Mouse (Mus musculus) stomach, postnatal 0 days (tissue): ENCODE results near the gene Rgs12. TPM values are rescaled to one million over a fixed set of nuclear protein-coding genes. Genes with fewer than 3 reads are reported as not detected.

ENCODE experiments used
- ATAC-seq: fragments of 200-750 bp; cut with Nextera tagmentation; 2 replicates; pipeline ENCODE4 v1.8.0; 2017; ENCODE audit not compliant: low FRiP score, low TSS enrichment
- DNase-seq: peaks from one replicate; pipeline ENCODE4 v3.0.0-alpha.2; 2016; ENCODE audit warnings: low spot score
- H3K27ac ChIP-seq: fragments of 300-500 bp; sonication (generic); replicated peaks from 2 replicates; pipeline ENCODE4 v1.5.1; 2014; ENCODE audit warnings: mild to moderate bottlenecking, control low read depth
- H3K27me3 ChIP-seq: fragments of 300-500 bp; sonication (generic); 2 replicates; pipeline ENCODE4 v1.6.1; 2014; ENCODE audit warnings: low read length; ENCODE audit not compliant: control insufficient read depth, insufficient read depth
- H3K36me3 ChIP-seq: fragments of 300-500 bp; sonication (generic); 2 replicates; pipeline ENCODE4 v1.6.1; 2014; ENCODE audit warnings: low read length, mixed read lengths; ENCODE audit not compliant: control insufficient read depth, insufficient read depth
- H3K4me1 ChIP-seq: fragments of 300-500 bp; sonication (generic); replicated peaks from 2 replicates; pipeline ENCODE4 v1.6.1; 2014; ENCODE audit warnings: antibody characterized with exemption; ENCODE audit not compliant: control insufficient read depth, insufficient read depth
- H3K4me2 ChIP-seq: fragments of 300-500 bp; sonication (generic); replicated peaks from 2 replicates; pipeline ENCODE4 v1.6.1; 2014; ENCODE audit warnings: low read depth, mild to moderate bottlenecking, control low read depth, moderate library complexity
- H3K4me3 ChIP-seq: fragments of 300-500 bp; sonication (generic); 2 replicates; pipeline ENCODE4 v1.5.1; 2014; ENCODE audit warnings: low read depth, low read length, control low read depth
- H3K9ac ChIP-seq: fragments of 300-500 bp; sonication (generic); 2 replicates; pipeline ENCODE4 v1.6.1; 2014; ENCODE audit warnings: mild to moderate bottlenecking, low read length, control low read depth, mixed read lengths
- H3K9me3 ChIP-seq: fragments of 300-500 bp; sonication (generic); 2 replicates; pipeline ENCODE4 v1.6.1; 2016; ENCODE audit warnings: low read length; ENCODE audit not compliant: control insufficient read depth
- CTCF ChIP-seq: IDR thresholded peaks from 2 replicates; pipeline ENCODE4 v1.5.1; 2016; ENCODE audit warnings: antibody characterized with exemption, low read depth, mild to moderate bottlenecking, moderate library complexity
- EP300 ChIP-seq: optimal IDR thresholded peaks from 2 replicates; pipeline ENCODE3; 2016; ENCODE audit warnings: antibody characterized with exemption
- WGBS: fragments of 180-500 bp; shearing (Covaris S2); extraction: QIAGEN DNeasy Blood & Tissue Kit; methylation state at CpG from one replicate; pipeline ENCODE4 v1.1.7; 2014; 5-methylcytosine and 5-hydroxymethylcytosine counted together
- polyA plus RNA-seq: library from polyadenylated mRNA; unstranded; fragments of >200 nt; fragmentation: Nextera tagmentation; extraction: Ambion mirVana; gene quantifications from 2 replicates; pipeline ENCODE4 v1.2.1, GENCODE M21; 2015

The Rgs12 gene
- polyA plus RNA-seq, 1 experiment from 2014 or later = 12.7 TPM

DNA sequence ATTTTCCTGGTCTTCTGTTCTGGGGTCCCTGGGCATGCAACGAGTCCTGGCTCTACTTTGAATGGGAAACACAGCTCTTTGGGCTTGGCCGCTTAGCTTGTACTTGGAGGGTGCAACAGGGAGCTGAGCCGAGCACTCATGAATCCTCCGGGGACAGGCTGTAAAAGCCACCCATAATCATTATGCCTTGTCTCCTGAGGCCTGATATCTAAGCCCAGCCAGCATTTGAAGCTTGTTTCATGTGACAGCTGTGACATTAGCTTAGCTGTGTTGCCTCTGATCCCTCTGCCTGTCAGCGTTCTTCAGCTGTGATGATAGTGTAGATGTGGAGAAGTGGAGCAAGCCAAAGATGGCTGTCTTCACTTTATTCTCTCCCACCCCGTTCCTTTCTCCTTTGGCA is 5.3 kb downstream of the Rgs12 start:
- H3K4me3 ChIP-seq = no peak overlapping the region
- H3K36me3 ChIP-seq = no peaks in the 10 kb centered on the region
- DNase-seq = no peak
- no peak for ATAC-seq
- H3K4me1 ChIP-seq = peaks cover 6% of the 10 kb centered on the region
- no peak for TF ChIP-seq EP300
- TF ChIP-seq CTCF = no peak
- no peak overlapping the region for H3K27ac ChIP-seq
- 68% methylated on average over 6 of the region's 6 CpGs for WGBS
- no peaks in the 10 kb centered on the region for H3K9me3 ChIP-seq
- H3K9ac ChIP-seq = no peak overlapping the region
- H3K4me2 ChIP-seq = no peak overlapping the region
- H3K27me3 ChIP-seq = no peaks in the 10 kb centered on the region

DNA sequence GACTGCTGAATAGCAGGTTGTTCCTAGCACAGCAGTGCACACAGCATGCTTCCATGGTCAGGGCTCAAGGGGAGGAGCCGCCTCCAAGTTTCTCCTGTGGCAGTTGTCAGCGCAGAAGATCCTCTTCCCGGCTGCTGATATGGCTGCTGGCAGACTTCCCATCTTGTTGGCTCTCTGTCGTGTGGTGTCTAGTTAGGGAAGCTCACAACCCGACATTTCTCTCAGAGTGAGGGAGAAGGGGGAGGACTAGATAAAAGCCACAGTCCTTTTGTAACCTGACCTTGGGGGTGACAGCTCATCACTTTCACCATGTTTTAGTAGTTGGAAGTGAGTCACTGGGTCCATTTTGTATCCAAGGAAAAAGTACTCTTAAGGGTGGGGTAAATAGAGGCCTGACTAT is 6.4 kb downstream of the Rgs12 start:
- no peak overlapping the region for H3K27ac ChIP-seq
- WGBS = 39% methylated on average over 5 of the region's 5 CpGs
- peaks cover 6% of the 10 kb centered on the region for H3K4me1 ChIP-seq
- DNase-seq = no peak
- TF ChIP-seq CTCF (no peak), EP300 (no peak)
- H3K27me3 ChIP-seq = no peaks in the 10 kb centered on the region
- H3K36me3 ChIP-seq = no peaks in the 10 kb centered on the region
- no peak overlapping the region for H3K4me2 ChIP-seq
- no peaks in the 10 kb centered on the region for H3K9me3 ChIP-seq
- no peak for ATAC-seq
- no peak overlapping the region for H3K9ac ChIP-seq
- H3K4me3 ChIP-seq = no peak overlapping the region

GRCm38 (mm10) chr5:34956151-34956550 is 6.9 kb downstream of the Rgs12 start:
- H3K4me1 ChIP-seq = peaks cover 6% of the 10 kb centered on the region
- DNase-seq = no peak
- no peaks in the 10 kb centered on the region for H3K9me3 ChIP-seq
- no peaks in the 10 kb centered on the region for H3K27me3 ChIP-seq
- no peak for ATAC-seq
- no peak overlapping the region for H3K4me3 ChIP-seq
- TF ChIP-seq EP300 = no peak
- no peak for TF ChIP-seq CTCF
- WGBS = 81% methylated on average over 7 of the region's 7 CpGs
- H3K36me3 ChIP-seq = no peaks in the 10 kb centered on the region
- no peak overlapping the region for H3K4me2 ChIP-seq
- H3K27ac ChIP-seq = no peak overlapping the region
- H3K9ac ChIP-seq = no peak overlapping the region

DNA sequence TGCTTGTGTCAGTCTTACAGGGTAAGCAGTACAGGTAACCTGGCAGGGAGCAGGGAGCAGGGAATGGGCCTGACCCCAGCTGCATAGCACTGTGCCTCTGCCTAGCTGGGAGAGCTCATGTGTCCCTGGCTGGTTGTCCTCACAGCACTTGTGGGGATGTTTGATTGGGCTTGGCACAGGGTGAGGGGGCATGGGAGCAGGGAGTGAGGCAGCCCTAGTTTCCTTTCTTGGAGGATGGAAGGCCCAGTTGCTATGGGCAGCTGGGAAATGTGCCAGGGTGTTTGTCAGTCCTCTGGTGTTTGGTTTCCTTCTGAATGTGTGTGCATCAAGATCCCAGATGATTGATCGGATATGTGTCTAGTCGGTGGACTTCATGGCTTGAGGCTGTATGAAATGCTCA is 7.8 kb downstream of the Rgs12 start:
- WGBS = 43% methylated on average over 2 of the region's 2 CpGs

DNA sequence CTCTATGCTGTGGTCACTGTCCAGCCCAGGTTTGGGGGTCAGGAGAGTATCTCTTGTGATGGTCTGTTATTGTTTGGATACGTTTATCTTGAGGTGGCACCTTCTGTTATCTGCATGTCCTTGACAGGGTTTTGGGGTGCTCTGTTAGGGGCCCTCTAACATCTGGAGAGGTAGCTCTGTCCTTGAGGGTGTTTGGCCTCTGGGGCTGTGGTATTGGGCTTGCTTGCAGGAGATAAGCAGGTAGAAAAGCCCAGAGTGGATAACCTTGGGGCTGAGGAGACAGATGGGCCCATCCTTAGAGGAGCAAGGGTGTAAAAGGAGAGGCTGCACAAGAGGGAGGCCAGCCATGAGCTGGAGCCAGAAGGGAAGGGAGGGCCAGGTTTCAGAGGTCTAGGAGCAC is 10.8 kb downstream of the Rgs12 start:
- no peak for DNase-seq
- ATAC-seq = no peak
- H3K9ac ChIP-seq = no peak overlapping the region
- H3K9me3 ChIP-seq = no peaks in the 10 kb centered on the region
- H3K36me3 ChIP-seq = no peaks in the 10 kb centered on the region
- H3K4me1 ChIP-seq = peaks cover 6% of the 10 kb centered on the region
- H3K27ac ChIP-seq = no peak overlapping the region
- no peak overlapping the region for H3K4me2 ChIP-seq
- H3K4me3 ChIP-seq = no peak overlapping the region
- no peaks in the 10 kb centered on the region for H3K27me3 ChIP-seq
- TF ChIP-seq CTCF = no peak
- no peak for TF ChIP-seq EP300
- 70% methylated on average over 1 of the region's 1 CpGs for WGBS

More for the DNA sequence above, 7.8 kb downstream of the Rgs12 start:
- no peaks in the 10 kb centered on the region for H3K36me3 ChIP-seq
- no peak for TF ChIP-seq CTCF
- no peak for TF ChIP-seq EP300
- 0 out of 2 replicates have a peak overlapping the region, but pooled peaks have one; percentile 23 for H3K9ac ChIP-seq
- H3K4me2 ChIP-seq = no peak overlapping the region
- no peak overlapping the region for H3K4me3 ChIP-seq
- peaks cover 6% of the 10 kb centered on the region for H3K4me1 ChIP-seq
- H3K27me3 ChIP-seq = no peaks in the 10 kb centered on the region
- ATAC-seq (no peak), DNase-seq (no peak)
- no peak overlapping the region for H3K27ac ChIP-seq
- H3K9me3 ChIP-seq = no peaks in the 10 kb centered on the region

DNA sequence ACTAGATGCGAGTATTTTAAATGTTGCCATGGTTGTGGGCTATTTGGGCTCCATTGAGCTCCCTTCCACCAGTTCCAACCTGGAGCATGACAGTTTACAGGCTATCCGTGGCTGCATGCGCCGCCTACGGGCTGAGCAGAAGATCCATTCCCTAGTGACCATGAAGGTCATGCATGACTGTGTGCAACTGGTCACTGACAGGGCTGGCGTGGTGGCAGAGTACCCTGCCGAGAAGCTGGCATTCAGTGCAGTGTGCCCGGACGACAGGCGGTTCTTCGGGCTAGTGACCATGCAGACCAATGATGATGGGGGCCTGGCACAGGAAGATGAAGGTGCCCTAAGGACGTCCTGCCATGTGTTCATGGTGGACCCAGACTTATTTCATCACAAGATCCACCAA is 16.3 kb downstream of the Rgs12 start:
- no peak for DNase-seq
- H3K27ac ChIP-seq = no peak overlapping the region
- H3K4me2 ChIP-seq = no peak overlapping the region
- H3K36me3 ChIP-seq = no peaks in the 10 kb centered on the region; the same call in 1 of the 2 replicates
- WGBS = 96% methylated on average over 12 of the region's 12 CpGs
- H3K9me3 ChIP-seq = no peaks in the 10 kb centered on the region
- no peak for TF ChIP-seq EP300
- TF ChIP-seq CTCF = no peak
- no peak for ATAC-seq
- H3K4me1 ChIP-seq = no peaks in the 10 kb centered on the region
- H3K9ac ChIP-seq = no peak overlapping the region
- H3K27me3 ChIP-seq = no peaks in the 10 kb centered on the region
- H3K4me3 ChIP-seq = no peak overlapping the region
